Mouse (Mus musculus): ENCODE results near the gene Olfr202. TPM values are rescaled to one million over a fixed set of nuclear protein-coding genes. Genes with fewer than 3 reads are reported as not detected.
"Not testable (repeated sequence)": the region's sequence is repeated elsewhere in the genome, so short reads cannot be mapped to it uniquely, and the experiment has no call there.

Gene Olfr202
- not detected for total RNA-seq (2021)
- long read RNA-seq, result 0 reads

DNA sequence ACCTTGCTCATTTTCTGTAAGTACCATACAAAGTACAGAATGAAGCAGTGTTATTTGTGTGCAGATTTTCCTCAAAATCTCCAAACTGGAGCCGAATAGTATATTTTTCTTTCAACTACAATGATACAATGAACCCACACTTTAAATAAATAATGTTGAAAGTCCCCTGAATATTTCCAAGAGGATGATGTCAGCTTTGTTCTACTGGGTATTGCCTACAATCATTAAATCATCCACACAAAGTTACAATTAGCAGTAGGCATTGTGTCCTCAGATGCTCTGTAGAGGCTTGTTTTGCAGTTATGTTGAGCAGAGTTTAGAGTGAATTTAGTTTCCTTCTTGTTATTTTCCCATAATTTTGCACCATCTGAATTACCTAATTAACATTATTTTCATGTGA is at the start of gene Olfr202:
Gene Olfr202, minus strand, starts transcription at position 101 of the 400 bp plus-strand sequence.
- DNase-seq (ENCODE audit: low spot score in 2 of 2), result no peak

DNA sequence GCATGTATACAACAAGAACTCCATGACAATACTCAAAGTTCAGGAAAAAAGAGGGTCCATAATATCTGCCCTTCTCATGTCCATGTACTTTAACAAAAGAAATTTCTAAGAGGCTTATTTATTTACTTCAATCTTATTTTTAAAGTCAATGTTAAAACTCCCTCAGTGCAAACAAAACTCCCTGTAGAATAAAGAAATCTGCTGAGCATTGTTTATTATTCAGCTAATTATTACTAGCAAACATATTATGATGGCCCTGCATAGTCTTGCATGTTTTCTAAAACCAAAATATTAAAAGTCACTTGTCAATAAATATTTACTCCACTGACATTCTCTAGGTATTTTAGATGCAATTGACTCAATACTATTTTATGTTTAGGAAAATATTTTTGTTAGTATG is 44.4 kb upstream of the Olfr202 start, which contains the start of gene Olfr205:
Gene Olfr205, minus strand, starts transcription at position 101 of the 400 bp plus-strand sequence.
- no peak for DNase-seq (ENCODE audit: low spot score in 2 of 2)

- DNase-seq (ENCODE audit: low spot score in 2 of 2), result not testable (repeated sequence)
Observed at GRCm38 (mm10) chr16:59323262-59323661, 36.7 kb upstream of the Olfr202 start.

DNA sequence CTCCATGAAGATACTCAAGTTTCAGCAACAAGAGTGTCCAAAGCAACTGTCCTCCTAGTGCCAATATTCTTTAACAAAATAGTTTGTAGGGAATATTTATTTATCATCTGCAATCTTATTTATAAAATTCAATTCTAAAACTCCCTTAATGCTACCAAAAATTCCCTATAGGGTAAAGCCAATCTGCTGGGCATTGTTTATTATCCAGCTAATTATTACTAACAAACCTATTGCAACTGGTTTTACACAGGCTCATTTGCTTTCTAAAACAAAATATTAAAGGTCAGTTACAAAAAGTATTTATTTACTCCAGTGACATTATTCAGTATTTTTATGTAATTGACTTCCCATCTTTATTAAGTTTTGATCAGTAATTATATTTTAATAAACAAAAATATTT is 31.6 kb upstream of the Olfr202 start, which contains the start of gene Olfr204:
Gene Olfr204, minus strand, starts transcription at position 101 of the 400 bp plus-strand sequence.
- no peak for DNase-seq (ENCODE audit: low spot score in 2 of 2)

- DNase-seq (ENCODE audit: low spot score in 2 of 2), result no peak
Observed at GRCm38 (mm10) chr16:59298581-59298980, 12.0 kb upstream of the Olfr202 start, which contains the start of gene Olfr203. TSS of gene Olfr203 (plus strand) at chr16:59298881.

DNA sequence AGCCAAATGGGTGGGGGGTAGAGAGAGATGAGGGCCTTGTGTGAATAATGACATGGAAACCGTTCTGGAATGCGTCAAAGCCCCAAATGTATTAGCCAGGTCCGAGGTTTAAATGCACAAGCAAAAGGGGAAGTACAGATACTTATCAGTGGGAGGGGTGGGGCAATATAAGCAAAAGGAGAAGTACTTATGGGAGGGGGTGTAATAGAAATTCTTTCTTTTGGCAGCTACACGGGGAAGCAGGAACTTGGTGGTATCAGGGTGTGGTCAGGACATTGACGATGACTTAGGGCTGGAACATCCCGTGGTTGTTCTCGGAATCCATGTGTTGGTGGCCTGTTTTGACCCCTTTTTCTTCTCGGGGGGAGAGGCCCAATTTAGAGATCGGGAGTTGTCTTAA is 983 bp upstream of the Olfr202 start:
- not testable (repeated sequence) for DNase-seq (ENCODE audit: low spot score in 2 of 2)

DNA sequence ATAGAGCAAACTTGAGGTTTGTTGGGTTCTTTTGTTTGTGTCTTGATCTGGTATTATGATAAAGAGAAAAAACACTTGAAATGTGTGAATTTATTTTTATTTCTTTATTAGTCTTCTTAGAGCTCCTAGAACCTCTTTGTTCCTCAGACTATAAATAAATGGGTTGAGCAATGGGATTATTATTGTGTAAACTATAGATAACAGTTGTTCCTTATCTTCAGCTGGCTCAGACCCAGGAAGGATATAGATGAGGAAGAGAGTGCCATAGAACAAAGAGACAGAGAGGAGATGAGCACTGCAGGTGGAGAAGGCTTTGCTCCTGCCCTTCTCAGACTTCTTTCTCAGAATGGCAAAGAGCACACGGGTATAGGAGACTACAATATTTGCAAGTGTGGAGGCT is 3.1 kb downstream of the Olfr202 start:
- no peak for DNase-seq (ENCODE audit: low spot score in 2 of 2)

GRCm38 (mm10) chr16:59280542-59280941 is 6.1 kb downstream of the Olfr202 start:
- DNase-seq (ENCODE audit: low spot score in 2 of 2), result no peak

GRCm38 (mm10) chr16:59272532-59272931 is 14.1 kb downstream of the Olfr202 start, which contains the start of gene Olfr201:
TSS of gene Olfr201 (minus strand) at chr16:59272632.
- not testable (repeated sequence) for DNase-seq (ENCODE audit: low spot score in 2 of 2)

- not testable (repeated sequence) for DNase-seq (ENCODE audit: low spot score in 2 of 2)
Observed at GRCm38 (mm10) chr16:59269097-59269496, 17.5 kb downstream of the Olfr202 start.

GRCm38 (mm10) chr16:59249684-59250083 is 36.9 kb downstream of the Olfr202 start:
- DNase-seq (ENCODE audit: low spot score in 2 of 2), result no peak

Other genes with a start within 250 kb of the Olfr202 start
- not detected for gene Olfr187, start 247.0 kb downstream of the Olfr202 start, total RNA-seq (2021)
- not detected for gene Olfr190, start 208.8 kb downstream of the Olfr202 start, total RNA-seq (2021)
- gene Olfr191, start 197.0 kb downstream of the Olfr202 start, total RNA-seq (2021), result not detected
- gene Olfr193, start 174.9 kb downstream of the Olfr202 start, total RNA-seq (2021), result not detected
- not detected for gene Olfr194, start 165.7 kb downstream of the Olfr202 start, total RNA-seq (2021)
- not detected for gene Olfr195, start 139.7 kb downstream of the Olfr202 start, total RNA-seq (2021)
- gene Olfr196, start 116.3 kb downstream of the Olfr202 start, total RNA-seq (2021), result not detected
- gene Olfr198, start 83.3 kb downstream of the Olfr202 start, total RNA-seq (2021), result not detected
- not detected for gene Olfr199, start 67.0 kb downstream of the Olfr202 start, total RNA-seq (2021)
- gene Olfr201, start 14.2 kb downstream of the Olfr202 start, total RNA-seq (2021), result not detected
- not detected for gene Olfr203, start 12.1 kb upstream of the Olfr202 start, total RNA-seq (2021)
- gene Olfr204, start 31.5 kb upstream of the Olfr202 start, total RNA-seq (2021), result not detected
- not detected for gene Olfr205, start 44.3 kb upstream of the Olfr202 start, total RNA-seq (2021)
- gene Olfr206, start 62.5 kb upstream of the Olfr202 start, total RNA-seq (2021), result not detected
- not detected for gene Olfr209, start 77.2 kb upstream of the Olfr202 start, total RNA-seq (2021)
- gene Gabrr3, start 120.5 kb upstream of the Olfr202 start, total RNA-seq (2021), result under 1 TPM in 1 of 2 experiments, not detected in 1; 0.15 TPM
- gene Riox2, start 185.0 kb upstream of the Olfr202 start, total RNA-seq (2021), result 10 to 100 TPM; 14.2 to 14.3 TPM